Mouse (Mus musculus): ENCODE data around the gene Tpcn1.

- TF ChIP-seq POLR2A (IDR thresholded peaks at IDR 0.05; ENCODE audit: borderline replicate concordance, low read depth, low read length): no peak
- TF ChIP-seq CTCF (IDR thresholded peaks at IDR 0.05; ENCODE audit: low read depth, low read length): no peak
Measured at GRCm38 (mm10) chr5:120505781-120506180, 82.7 kb downstream of the Tpcn1 start.
